Mouse (Mus musculus) testis, adult 2 months (tissue): ENCODE data around the gene Tmem41b.

ENCODE experiments used
- CTCF ChIP-seq: fragments of 200-500 bp; IDR thresholded peaks from 2 replicates; pipeline ENCODE4 v1.5.1; 2012; ENCODE audit warnings: low read depth, mild to moderate bottlenecking, inconsistent platforms, low read length, moderate library complexity; ENCODE audit not compliant: control insufficient read depth, insufficient read depth, insufficient replicate concordance
- POLR2A ChIP-seq: fragments of 200-500 bp; IDR thresholded peaks from 2 replicates; pipeline ENCODE4 v1.6.1; 2012; ENCODE audit warnings: low read depth, mild to moderate bottlenecking, inconsistent platforms, low read length, moderate library complexity; ENCODE audit not compliant: control insufficient read depth

GRCm38 (mm10) chr7:109998388-109998787, 11.7 kb upstream of the Tmem41b start:
- no peak for TF ChIP-seq CTCF
- TF ChIP-seq POLR2A, result no peak
